ENCODE assay signal across 9 mouse cellular contexts in genomic region chr7:81454331-81455039, GRCm38 (mm10). TPM values are rescaled to one million over a fixed set of nuclear protein-coding genes. Genes with fewer than 3 reads are reported as not detected.
A peak's percentile ranks its signal among the peaks of the same experiment; 100 is the strongest.
DNase-seq lines count a peak whose midpoint lies in the region; ATAC-seq and TF ChIP-seq lines count a peak whose summit lies in the region.
"Had no signal": no experiment of that assay in that cellular context is flagged by ENCODE, and none has a peak within 500 bp of the region (broad histone marks: within the 10 kb centered on the region; RNA-seq: fewer than 3 reads in every experiment).

No protein-coding gene starts in this region.

- H3K9me3 ChIP-seq in forebrain, embryonic 12.5 days, result no peaks in the 10 kb centered on the region
- H3K9me3 ChIP-seq in heart, postnatal 0 days (replicated peaks; ENCODE audit: control insufficient read depth, low read length), result no peaks in the 10 kb centered on the region
- H3K9me3 ChIP-seq in liver, embryonic 16.5 days (replicated peaks; ENCODE audit: control insufficient read depth, low read length), result no peaks in the 10 kb centered on the region
- no peaks in the 10 kb centered on the region for H3K9me3 ChIP-seq in neural tube, embryonic 13.5 days

- H3K27me3 ChIP-seq in forebrain, embryonic 12.5 days, result peaks cover 77% of the 10 kb centered on the region
- H3K27me3 ChIP-seq in heart, postnatal 0 days (ENCODE audit: control insufficient read depth, insufficient read depth, low read length), result peaks cover 77% of the 10 kb centered on the region
- peaks cover 55% of the 10 kb centered on the region for H3K27me3 ChIP-seq in liver, embryonic 16.5 days (ENCODE audit: control insufficient read depth, insufficient read depth, low read depth, low read length)
- H3K27me3 ChIP-seq in neural tube, embryonic 13.5 days, result peaks cover 81% of the 10 kb centered on the region

- ATAC-seq in forebrain, embryonic 12.5 days (ENCODE audit: low FRiP score), result peak; percentile 79
- ATAC-seq in heart, postnatal 0 days (ENCODE audit: insufficient read depth, low read depth), result peak; percentile 58
- peak; percentile 19; the same call in 1 of the 2 replicates for ATAC-seq in liver, embryonic 16.5 days (ENCODE audit: low read depth)
- ATAC-seq in neural tube, embryonic 13.5 days (ENCODE audit: low read depth), result peak; percentile 54

- H3K36me3 ChIP-seq in forebrain, embryonic 12.5 days (replicated peaks), result no peaks in the 10 kb centered on the region
- H3K36me3 ChIP-seq in heart, postnatal 0 days (replicated peaks; ENCODE audit: control insufficient read depth, insufficient read depth, low read length), result no peaks in the 10 kb centered on the region
- H3K36me3 ChIP-seq in liver, embryonic 16.5 days (ENCODE audit: control insufficient read depth, insufficient read depth), result no peaks in the 10 kb centered on the region
- 0 out of 2 replicates have a peak, but pooled peaks cover 5% of the 10 kb centered on the region for H3K36me3 ChIP-seq in neural tube, embryonic 13.5 days

- DNase-seq in B cell, adult 2 months, result peak; percentile 31 to 36
- DNase-seq in adrenal gland, postnatal 36 days, result peak; percentile 77 to 82
- no peak for DNase-seq in heart, postnatal 0 days (ENCODE audit: low spot score)
- DNase-seq in kidney, postnatal 14 days, result peak; percentile 53
- no peak for DNase-seq in adipocyte (ENCODE audit: low spot score)

- TF ChIP-seq EP300 in heart, postnatal 0 days (IDR thresholded peaks at IDR 0.05; ENCODE audit: low read depth), result no peak

- peak overlapping the region; percentile 86 for H3K4me2 ChIP-seq in forebrain, embryonic 12.5 days
- H3K4me2 ChIP-seq in heart, postnatal 0 days (ENCODE audit: low read depth, low read length), result peak overlapping the region; percentile 87
- peak overlapping the region; percentile 65 for H3K4me2 ChIP-seq in liver, embryonic 16.5 days (ENCODE audit: low read depth, low read length)
- H3K4me2 ChIP-seq in neural tube, embryonic 13.5 days, result peak overlapping the region; percentile 90

- TF ChIP-seq CTCF in heart, postnatal 0 days (IDR thresholded peaks at IDR 0.05; ENCODE audit: low read depth), result no peak

- peak overlapping the region; percentile 55 for H3K4me3 ChIP-seq in forebrain, embryonic 12.5 days (replicated peaks)
- H3K4me3 ChIP-seq in heart, postnatal 0 days (ENCODE audit: low read depth, low read length), result peak overlapping the region; percentile 56
- H3K4me3 ChIP-seq in liver, embryonic 16.5 days (ENCODE audit: low read depth, low read length), result peak overlapping the region; percentile 52
- peak overlapping the region; percentile 55 for H3K4me3 ChIP-seq in neural tube, embryonic 13.5 days

- no peak overlapping the region for H3K27ac ChIP-seq in forebrain, embryonic 12.5 days
- H3K27ac ChIP-seq in heart, postnatal 0 days (ENCODE audit: low read depth), result no peak overlapping the region
- H3K27ac ChIP-seq in liver, embryonic 16.5 days (ENCODE audit: low read length), result no peak overlapping the region
- H3K27ac ChIP-seq in neural tube, embryonic 13.5 days (replicated peaks), result no peak overlapping the region

- peak overlapping the region; percentile 49 for H3K9ac ChIP-seq in forebrain, embryonic 12.5 days
- H3K9ac ChIP-seq in heart, postnatal 0 days (replicated peaks; ENCODE audit: low read depth, low read length), result peak overlapping the region; percentile 44
- no peak overlapping the region for H3K9ac ChIP-seq in liver, embryonic 16.5 days (ENCODE audit: low read depth, low read length)
- H3K9ac ChIP-seq in neural tube, embryonic 13.5 days, result peak overlapping the region; percentile 64

- WGBS in forebrain, embryonic 12.5 days, result 1% methylated on average over 59 of the region's 87 CpGs
- WGBS in heart, postnatal 0 days, result 1% methylated on average over 62 of the region's 87 CpGs
- WGBS in liver, embryonic 16.5 days (ENCODE audit: insufficient replicate concordance), result 1% methylated on average over 61 of the region's 87 CpGs
- WGBS in neural tube, embryonic 13.5 days, result under 1% methylated on average over 80 of the region's 87 CpGs

- H3K4me1 ChIP-seq in forebrain, embryonic 12.5 days, result peaks cover 28% of the 10 kb centered on the region
- peaks cover 8% of the 10 kb centered on the region; the same call in 1 of the 2 replicates for H3K4me1 ChIP-seq in heart, postnatal 0 days (ENCODE audit: control insufficient read depth, insufficient read depth)
- H3K4me1 ChIP-seq in liver, embryonic 16.5 days (ENCODE audit: control insufficient read depth, low read depth, low read length), result peaks cover 11% of the 10 kb centered on the region; the same call in 1 of the 2 replicates
- H3K4me1 ChIP-seq in neural tube, embryonic 13.5 days (replicated peaks), result peaks cover 31% of the 10 kb centered on the region

RNA-seq across cellular contexts. Expression of gene Cpeb1, which starts 0.8 kb away (rescaled TPM):
- total RNA-seq in adrenal gland, postnatal 36 days (2021), result 10 to 100 TPM; 17.8 to 37.6 TPM
- 1.5 and 1.8 TPM in 2 replicates for polyA plus RNA-seq in forebrain, embryonic 12.5 days (2016; fragmentation: Nextera tagmentation; extraction: Ambion mirVana)
- total RNA-seq in heart, postnatal 0 days (2014; rRNA removed; ENCODE audit: low replicate concordance), result 1.3 and 8.1 TPM in 2 replicates
- 1.4 and 2.2 TPM in 2 replicates for polyA plus RNA-seq in heart, postnatal 0 days (2015; fragmentation: Nextera tagmentation; extraction: Ambion mirVana)
- polyA plus RNA-seq in liver, embryonic 16.5 days (2015; fragmentation: Nextera tagmentation; extraction: Ambion mirVana), result not detected in 2 replicates
- 4.7 and 7.3 TPM in 2 replicates for polyA plus RNA-seq in neural tube, embryonic 13.5 days (2015; fragmentation: Nextera tagmentation; extraction: Ambion mirVana)

RNA-seq across cellular contexts. Expression of gene Ap3b2, which starts 39.2 kb away (rescaled TPM):
- total RNA-seq in adrenal gland, postnatal 36 days (2021), result 10 to 100 TPM in 1 of 2 experiments, 1 to 10 TPM in 1; 7.2 to 11.0 TPM
- polyA plus RNA-seq in forebrain, embryonic 12.5 days (2016; fragmentation: Nextera tagmentation; extraction: Ambion mirVana), result 52.0 and 60.1 TPM in 2 replicates
- total RNA-seq in heart, postnatal 0 days (2014; rRNA removed; ENCODE audit: low replicate concordance), result 0.43 TPM in 1 of 2 replicates, not detected in the other
- polyA plus RNA-seq in heart, postnatal 0 days (2015; fragmentation: Nextera tagmentation; extraction: Ambion mirVana), result 0.40 TPM in 2 replicates
- polyA plus RNA-seq in liver, embryonic 16.5 days (2015; fragmentation: Nextera tagmentation; extraction: Ambion mirVana), result 0.07 TPM in 1 of 2 replicates, not detected in the other
- 127 and 131 TPM in 2 replicates for polyA plus RNA-seq in neural tube, embryonic 13.5 days (2015; fragmentation: Nextera tagmentation; extraction: Ambion mirVana)

RNA-seq across cellular contexts. Expression of gene BC048679, which starts 43.6 kb away (rescaled TPM):
- total RNA-seq in adrenal gland, postnatal 36 days (2021), result not detected
- not detected in 2 replicates for polyA plus RNA-seq in forebrain, embryonic 12.5 days (2016; fragmentation: Nextera tagmentation; extraction: Ambion mirVana)
- total RNA-seq in heart, postnatal 0 days (2014; rRNA removed; ENCODE audit: low replicate concordance), result not detected in 2 replicates
- not detected in 2 replicates for polyA plus RNA-seq in heart, postnatal 0 days (2015; fragmentation: Nextera tagmentation; extraction: Ambion mirVana)
- polyA plus RNA-seq in liver, embryonic 16.5 days (2015; fragmentation: Nextera tagmentation; extraction: Ambion mirVana), result not detected in 2 replicates
- polyA plus RNA-seq in neural tube, embryonic 13.5 days (2015; fragmentation: Nextera tagmentation; extraction: Ambion mirVana), result not detected in 2 replicates
- total RNA-seq: left cerebral cortex, postnatal 10 days had no signal

Comparison
In these comparisons a context has a peak if more than half of its experiments do, and no peak if none do; other contexts are left out.
1. DNase-seq: peak in B cell, adult 2 months (2 of 2), adrenal gland, postnatal 36 days (2 of 2) and kidney, postnatal 14 days (single experiment); none in heart, postnatal 0 days (single experiment) and adipocyte (single experiment).
2. ATAC-seq: peak in every context shown above with its lines; median percentile 79 in forebrain, embryonic 12.5 days; 58 in heart, postnatal 0 days; 54 in neural tube, embryonic 13.5 days; 19 in liver, embryonic 16.5 days.
3. RNA of gene Ap3b2, which starts 39.2 kb away (polyA plus RNA-seq): 127 to 131 TPM in neural tube, embryonic 13.5 days and 52.0 to 60.1 TPM in forebrain, embryonic 12.5 days; 0.40 TPM in heart, postnatal 0 days and 0.07 TPM in liver, embryonic 16.5 days; every median in the first group is over 10 times any median in the second.
4. Peak in every context shown above with its lines, with median percentiles within 50 percentile points of each other: H3K4me2 ChIP-seq and H3K4me3 ChIP-seq.